Mouse (Mus musculus) forelimb bud, embryonic 11.5 days (tissue): Measurements from ENCODE around the gene Ado.

Source experiments
- DNase-seq: peaks from one replicate; pipeline ENCODE4 v3.0.0-alpha.2; 2012; ENCODE audit warnings: low read depth, low spot score

Ado gene

GRCm38 (mm10) chr10:67536621-67537141 lies 12.1 kb downstream of the Ado start:
- DNase-seq, result no peak

- peak; percentile 78 for DNase-seq
Observed at GRCm38 (mm10) chr10:67535972-67536371, 12.8 kb downstream of the Ado start.

GRCm38 (mm10) chr10:67535256-67535655 lies 13.5 kb downstream of the Ado start, which contains the start of gene Egr2:
Egr2 (plus strand) TSS chr10:67535475.
- DNase-seq, result no peak

- no peak for DNase-seq
Observed at GRCm38 (mm10) chr10:67529769-67530168, 19.0 kb downstream of the Ado start.

- DNase-seq, result no peak
Observed at GRCm38 (mm10) chr10:67526435-67526834, 22.3 kb downstream of the Ado start.

GRCm38 (mm10) chr10:67524694-67525093 lies 24.1 kb downstream of the Ado start:
- DNase-seq, result no peak

GRCm38 (mm10) chr10:67524130-67524529 lies 24.6 kb downstream of the Ado start:
- no peak for DNase-seq

- DNase-seq, result no peak
Observed at GRCm38 (mm10) chr10:67518733-67519132, 30.0 kb downstream of the Ado start.

GRCm38 (mm10) chr10:67512871-67513270 lies 35.9 kb downstream of the Ado start:
- no peak for DNase-seq

GRCm38 (mm10) chr10:67512211-67512610 lies 36.5 kb downstream of the Ado start:
- DNase-seq, result no peak

GRCm38 (mm10) chr10:67505248-67505647 lies 43.5 kb downstream of the Ado start:
- DNase-seq, result no peak

GRCm38 (mm10) chr10:67504046-67504445 lies 44.7 kb downstream of the Ado start:
- DNase-seq, result no peak

GRCm38 (mm10) chr10:67503320-67503995 lies 45.3 kb downstream of the Ado start:
- DNase-seq, result no peak

GRCm38 (mm10) chr10:67497951-67498350 lies 50.8 kb downstream of the Ado start:
- DNase-seq, result no peak

- no peak for DNase-seq
Observed at GRCm38 (mm10) chr10:67497144-67497892, 51.4 kb downstream of the Ado start.
